Mouse (Mus musculus): ENCODE data around the gene Trmu.
"Not testable (repeated sequence)": the region's sequence is repeated elsewhere in the genome, so short reads cannot be mapped to it uniquely, and the experiment has no call there.

Trmu gene

DNA sequence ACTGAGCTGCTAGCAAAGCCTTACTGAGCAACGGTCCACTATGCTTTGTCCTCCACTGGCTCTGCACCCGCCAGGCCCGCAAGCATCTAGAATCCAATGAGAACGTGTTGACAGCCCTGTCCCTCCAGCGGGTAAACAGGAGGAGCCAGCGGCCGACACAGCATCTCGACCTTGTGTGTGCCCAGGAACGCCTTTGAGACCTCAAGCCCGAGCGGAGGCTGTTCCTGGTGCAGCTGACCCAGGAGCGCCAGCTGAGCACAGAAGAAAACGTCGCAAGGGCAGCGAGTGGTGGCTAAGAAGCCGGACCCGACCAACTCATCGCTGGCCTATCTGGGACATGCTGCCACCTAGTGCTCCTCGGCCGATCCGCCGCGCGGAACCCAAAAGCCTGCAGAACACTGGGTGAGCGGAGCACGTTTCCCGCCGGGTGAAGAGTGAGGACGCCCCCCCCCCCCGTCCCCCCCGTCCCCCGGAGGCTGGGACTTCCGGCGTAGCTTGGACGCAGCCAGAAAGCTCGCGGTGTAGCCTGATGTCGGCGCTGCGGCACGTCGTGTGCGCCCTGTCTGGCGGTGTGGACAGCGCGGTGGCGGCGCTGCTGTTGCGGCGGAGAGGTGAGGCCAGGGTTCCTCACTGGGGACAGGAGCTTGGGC, at the start of gene Trmu:
Gene Trmu, plus strand, starts transcription at position 465 of the 650 bp plus-strand sequence.
- peak; percentile 88 for DNase-seq (ENCODE audit: low spot score)

- no peak for DNase-seq (ENCODE audit: low spot score)
Observed at GRCm38 (mm10) chr15:85829470-85829869, 49.6 kb upstream of the Trmu start.

- DNase-seq (ENCODE audit: low spot score), result peak; percentile 73
Observed at GRCm38 (mm10) chr15:85831954-85832590, 47.0 kb upstream of the Trmu start, which contains the start of gene Ttc38. Gene Ttc38, plus strand, starts transcription at chr15:85832306.

DNA sequence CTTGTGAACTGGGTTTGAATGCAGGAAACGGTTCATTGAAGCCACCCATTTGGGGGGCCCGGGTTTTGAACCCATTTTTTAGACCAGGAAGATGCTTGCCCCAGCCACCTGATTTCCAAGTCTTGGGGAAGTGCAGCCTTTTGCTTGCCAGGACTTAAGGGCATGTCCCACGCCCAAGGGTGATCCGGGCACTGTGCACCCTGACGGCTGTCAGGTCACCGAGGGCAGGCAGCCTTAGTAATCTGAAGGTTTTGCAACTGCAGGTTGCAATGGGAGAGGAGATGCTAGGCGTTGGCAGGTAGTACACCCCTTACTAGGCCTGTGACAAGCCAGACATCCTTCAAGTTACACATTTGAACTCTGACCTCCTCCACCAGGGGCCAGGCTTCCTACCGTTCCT, 46.5 kb upstream of the Trmu start:
- DNase-seq (ENCODE audit: low spot score), result no peak

DNA sequence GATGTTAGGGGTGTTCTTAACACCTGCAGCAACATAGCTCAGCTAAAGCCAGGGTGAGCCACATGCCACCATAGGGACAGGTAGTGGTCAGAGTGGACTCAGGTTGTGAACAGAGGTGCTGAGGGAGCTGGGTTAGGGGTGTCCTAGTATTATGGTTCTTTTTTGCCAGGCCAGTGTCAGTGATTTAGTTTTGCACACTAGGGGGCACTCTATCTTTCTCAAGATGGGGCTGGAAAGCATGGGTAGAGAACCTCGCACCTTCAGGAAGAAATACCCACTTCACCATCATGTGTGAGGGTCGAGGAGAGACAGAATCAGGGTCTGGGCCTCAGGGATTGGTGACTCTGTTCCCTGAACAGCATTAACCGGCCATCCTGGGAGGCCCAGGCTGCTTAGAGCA, 43.8 kb upstream of the Trmu start:
- DNase-seq (ENCODE audit: low spot score), result no peak

GRCm38 (mm10) chr15:85836887-85837286, 42.2 kb upstream of the Trmu start:
- DNase-seq (ENCODE audit: low spot score), result no peak

- DNase-seq (ENCODE audit: low spot score), result no peak
Observed at GRCm38 (mm10) chr15:85840983-85841382, 38.1 kb upstream of the Trmu start.

DNA sequence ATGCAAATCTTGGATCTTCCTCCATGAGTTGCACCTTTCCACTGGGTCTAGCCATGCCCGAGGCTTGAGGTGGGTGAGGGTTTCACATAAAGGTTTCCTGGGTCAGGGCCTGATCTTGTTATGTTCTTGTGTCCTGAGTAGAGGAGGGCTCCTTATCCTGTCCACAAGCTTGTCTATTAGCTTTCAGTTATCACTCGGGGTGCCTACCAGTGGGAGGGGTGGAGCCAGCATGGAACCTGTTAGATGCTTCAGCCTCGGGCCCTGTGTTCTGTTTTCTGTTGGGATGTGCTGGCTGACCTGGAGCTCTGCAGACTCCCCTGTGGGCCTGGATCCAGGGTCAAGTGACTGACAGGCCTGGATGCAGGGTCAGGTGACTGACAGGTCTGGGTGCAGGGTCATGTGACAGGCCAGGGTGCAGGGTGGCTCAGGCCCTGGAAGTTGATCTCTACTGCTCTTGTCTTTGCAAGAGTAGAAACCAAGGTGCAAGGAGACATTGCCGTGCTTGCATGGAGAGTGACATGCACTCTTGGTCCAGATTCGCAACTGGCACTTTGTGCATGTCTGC, 37.2 kb upstream of the Trmu start:
- DNase-seq (ENCODE audit: low spot score), result no peak

GRCm38 (mm10) chr15:85845071-85845470, 34.0 kb upstream of the Trmu start:
- no peak for DNase-seq (ENCODE audit: low spot score)

GRCm38 (mm10) chr15:85851656-85852392, 27.3 kb upstream of the Trmu start:
- no peak for DNase-seq (ENCODE audit: low spot score)

GRCm38 (mm10) chr15:85858980-85859489, 20.1 kb upstream of the Trmu start:
- DNase-seq (ENCODE audit: low spot score), result no peak

DNA sequence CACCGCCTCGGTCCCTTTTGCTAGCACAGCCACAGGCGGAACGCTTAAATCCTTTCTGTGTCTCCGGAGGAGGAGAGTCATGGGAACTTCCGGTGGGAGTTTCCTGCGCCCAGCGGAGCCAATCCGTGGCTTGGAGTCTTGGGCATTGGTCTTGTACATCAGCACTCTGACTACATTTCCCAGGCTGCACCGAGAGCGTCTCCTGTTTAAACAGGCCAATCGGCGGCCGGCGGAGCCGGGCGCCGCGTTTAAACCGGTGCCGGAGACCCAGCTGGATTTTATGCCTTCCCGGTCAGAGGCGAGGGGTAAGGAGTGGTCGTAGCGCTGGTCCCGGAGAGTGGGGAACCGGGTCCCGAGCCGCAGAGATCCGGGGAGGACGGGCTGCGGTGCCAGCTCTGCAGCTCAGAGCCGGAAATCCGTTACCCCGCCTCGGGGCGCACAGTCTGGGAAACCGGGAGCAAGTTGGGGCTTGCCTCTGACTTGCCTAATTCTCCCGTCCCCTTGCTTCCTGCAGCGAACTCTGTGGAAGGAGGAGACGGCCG, 19.6 kb upstream of the Trmu start, which contains the start of gene Gtse1:
Gene Gtse1, plus strand, starts transcription at position 256 of the 542 bp plus-strand sequence.
- DNase-seq (ENCODE audit: low spot score), result peak; percentile 91

DNA sequence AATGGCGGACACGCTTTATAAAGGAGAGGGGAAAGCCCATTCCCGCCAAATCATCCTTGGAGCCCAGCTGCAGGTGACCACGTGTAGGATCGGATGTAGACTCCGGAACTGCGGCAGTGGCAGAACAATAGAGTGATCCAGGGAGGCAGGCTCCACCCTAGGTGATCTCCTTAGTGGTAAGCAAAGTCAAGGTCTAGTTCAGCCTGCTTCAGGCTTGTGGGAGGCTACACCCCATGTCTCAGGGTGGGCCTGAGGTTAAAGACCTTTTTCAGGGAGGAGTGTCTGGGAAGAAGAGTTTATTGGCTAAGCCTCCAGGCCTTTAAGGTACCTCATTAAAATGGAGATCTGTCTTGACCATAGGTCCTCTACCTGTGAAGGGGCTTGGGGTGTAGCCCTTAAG, 13.2 kb upstream of the Trmu start:
- not testable (repeated sequence) for DNase-seq (ENCODE audit: low spot score)

DNA sequence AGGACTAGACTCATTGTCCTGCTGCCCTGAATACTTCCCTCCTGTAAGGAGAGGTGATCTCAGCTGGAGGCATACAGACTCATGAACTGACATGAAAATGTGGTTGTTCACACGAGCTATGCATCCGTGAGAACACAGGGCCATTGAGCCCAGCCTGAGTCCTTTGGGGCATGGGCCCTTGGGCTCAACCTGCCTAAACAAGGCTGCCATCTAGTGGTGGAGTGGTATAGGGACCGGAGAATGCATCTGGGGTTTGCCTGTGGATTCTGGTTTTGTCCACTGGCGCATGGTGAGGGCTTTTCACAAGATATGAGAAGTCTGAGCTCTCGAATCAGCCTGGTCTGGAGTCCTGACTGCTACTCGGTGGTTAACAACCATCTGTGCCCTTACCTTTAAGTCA, 11.4 kb upstream of the Trmu start:
- peak; percentile 43 for DNase-seq (ENCODE audit: low spot score)

- DNase-seq (ENCODE audit: low spot score), result no peak
Observed at GRCm38 (mm10) chr15:85877336-85877735, 1.8 kb upstream of the Trmu start.

DNA sequence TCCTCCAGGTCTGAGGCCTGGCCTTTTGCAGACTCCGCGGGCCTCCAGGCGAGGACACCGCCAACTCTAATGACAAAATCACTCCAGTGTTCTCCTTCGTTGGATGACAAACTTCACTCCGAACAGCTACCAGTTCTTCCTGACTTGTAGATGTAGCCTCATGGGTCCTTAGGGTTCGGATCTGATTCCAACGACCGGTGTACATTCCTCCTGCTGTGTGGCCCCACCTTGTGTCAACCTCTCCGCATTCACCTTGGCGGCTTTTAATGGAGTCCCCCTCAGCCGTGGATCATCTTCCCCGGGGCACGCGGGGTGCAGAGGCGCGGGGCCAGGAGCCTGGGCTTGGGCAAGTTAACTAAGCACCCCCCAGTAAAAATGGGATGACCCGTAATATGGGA, 385 bp downstream of the Trmu start:
- no peak for DNase-seq (ENCODE audit: low spot score)

- DNase-seq (ENCODE audit: low spot score), result no peak
Observed at GRCm38 (mm10) chr15:85885606-85886005, 6.5 kb downstream of the Trmu start.

DNA sequence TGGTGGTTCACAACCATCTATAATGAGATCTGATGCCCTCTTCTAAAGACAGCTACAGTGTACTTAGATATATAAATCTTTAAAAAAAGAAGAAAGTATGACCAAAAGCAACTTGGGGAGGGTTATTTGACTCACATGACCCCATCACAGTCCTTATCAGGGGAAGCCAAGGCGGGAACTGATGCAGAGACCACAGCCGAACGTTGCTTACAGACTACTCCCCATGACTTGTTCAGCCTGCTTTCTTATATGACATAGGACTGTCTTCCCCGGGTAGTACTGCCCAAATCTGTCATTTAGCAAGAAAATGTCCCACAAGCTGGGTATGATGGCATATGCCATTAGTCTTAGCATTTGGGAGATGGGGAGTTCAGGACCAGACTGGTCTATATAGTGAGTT, 10.1 kb downstream of the Trmu start:
- DNase-seq (ENCODE audit: low spot score), result no peak

DNA sequence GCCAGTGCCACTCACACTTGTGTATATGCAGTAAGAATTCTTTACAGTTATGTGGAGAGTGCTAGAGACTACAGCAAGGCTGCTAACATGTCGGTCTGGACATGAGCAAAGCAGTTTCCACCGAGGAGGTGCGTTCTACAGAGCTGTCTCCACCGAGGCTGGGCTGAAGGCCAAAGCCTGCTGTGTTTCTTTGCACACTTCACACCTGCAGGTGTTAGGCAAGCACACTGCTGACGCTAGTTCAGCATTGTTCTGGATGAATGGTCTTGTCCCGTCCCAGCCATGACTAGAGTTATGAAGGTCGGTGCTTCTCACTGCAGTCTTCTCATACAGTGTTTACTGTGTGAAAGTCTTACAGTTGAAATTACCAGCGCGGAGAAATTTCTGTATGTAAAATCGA, 12.9 kb downstream of the Trmu start:
- no peak for DNase-seq (ENCODE audit: low spot score)

GRCm38 (mm10) chr15:85892498-85893118, 13.5 kb downstream of the Trmu start:
- no peak for DNase-seq (ENCODE audit: low spot score)

GRCm38 (mm10) chr15:85893871-85894270, 14.8 kb downstream of the Trmu start:
- no peak for DNase-seq (ENCODE audit: low spot score)

DNA sequence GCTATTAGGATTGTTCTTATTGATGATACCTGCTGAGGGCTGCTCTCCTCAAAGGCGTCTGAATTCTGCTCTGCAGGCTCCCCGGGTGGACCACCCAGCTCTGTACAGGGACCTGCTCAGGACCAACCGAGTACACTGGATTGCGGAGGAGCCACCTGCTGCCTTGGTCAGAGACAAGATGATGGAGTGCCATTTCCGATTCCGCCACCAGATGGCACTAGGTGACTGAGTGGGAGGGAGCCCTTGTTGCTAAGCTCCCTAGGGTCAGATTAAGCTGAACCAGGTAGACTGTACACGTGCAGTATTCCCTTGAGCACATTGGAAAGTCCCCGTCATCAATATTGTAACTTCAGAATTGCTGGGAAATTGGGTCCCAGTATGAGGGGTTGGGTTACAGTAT, 17.2 kb downstream of the Trmu start:
- DNase-seq (ENCODE audit: low spot score), result no peak
